Mouse (Mus musculus) heart, embryonic 10.5 days (tissue): ENCODE measurements around the gene Fis1. TPM values are rescaled to one million over a fixed set of nuclear protein-coding genes. Genes with fewer than 3 reads are reported as not detected.
A peak's percentile ranks its signal among the peaks of the same experiment; 100 is the strongest.

ENCODE experiments used
- DNase-seq: peaks from one replicate; pipeline ENCODE4 v3.0.0-alpha.2; 2017; ENCODE audit warnings: low spot score
- H3K27ac ChIP-seq: fragments of 300-500 bp; sonication (generic); 2 replicates; pipeline ENCODE4 v1.5.1; 2016; ENCODE audit warnings: mild to moderate bottlenecking
- H3K27me3 ChIP-seq: fragments of 300-500 bp; sonication (generic); 2 replicates; pipeline ENCODE4 v1.6.1; 2016; ENCODE audit warnings: mild to moderate bottlenecking; ENCODE audit not compliant: poor library complexity, insufficient read depth, severe bottlenecking
- H3K36me3 ChIP-seq: fragments of 300-500 bp; sonication (generic); 2 replicates; pipeline ENCODE4 v1.6.1; 2016; ENCODE audit warnings: mild to moderate bottlenecking, moderate library complexity
- H3K4me1 ChIP-seq: fragments of 300-500 bp; sonication (generic); 2 replicates; pipeline ENCODE4 v1.6.1; 2016; ENCODE audit warnings: mild to moderate bottlenecking
- H3K4me3 ChIP-seq: fragments of 300-500 bp; sonication (generic); 2 replicates; pipeline ENCODE4 v1.5.1; 2016; ENCODE audit warnings: mild to moderate bottlenecking, moderate library complexity
- H3K9me3 ChIP-seq: fragments of 300-500 bp; sonication (generic); 2 replicates; pipeline ENCODE4 v1.6.1; 2016; ENCODE audit warnings: mild to moderate bottlenecking, moderate library complexity
- WGBS: fragments of 180-500 bp; shearing (Covaris S2); methylation state at CpG from one replicate; pipeline ENCODE4 v1.1.7; 2016; 5-methylcytosine and 5-hydroxymethylcytosine counted together
- polyA plus RNA-seq: library from polyadenylated mRNA; unstranded; fragments of >200 nt; fragmentation: Nextera tagmentation; extraction: Ambion mirVana; gene quantifications from 2 replicates; pipeline ENCODE4 v1.2.1, GENCODE M21; 2016

Fis1 gene
- 265 and 272 TPM in 2 replicates for polyA plus RNA-seq

GRCm38 (mm10) chr5:136953015-136953414 is at the start of gene Fis1:
Gene Fis1 (plus strand): TSS chr5:136953275.
- Histone ChIP-seq H3K27me3 (no peaks in the 10 kb centered on the region), H3K27ac (peak within 1 kb of the TSS; percentile 86), H3K9me3 (no peaks in the 10 kb centered on the region), H3K4me3 (peak within 1 kb of the TSS; percentile 82), H3K36me3 (peaks cover 6% of the 10 kb centered on the region), H3K4me1 (peaks cover 7% of the 10 kb centered on the region)
- DNase-seq, result peak; percentile 99
- WGBS, result under 1% methylated on average over 23 of the region's 23 CpGs

GRCm38 (mm10) chr5:136904621-136905020 is 48.5 kb upstream of the Fis1 start:
- no peaks in the 10 kb centered on the region for H3K36me3 ChIP-seq
- H3K27me3 ChIP-seq, result no peaks in the 10 kb centered on the region
- no peak for DNase-seq
- H3K4me1 ChIP-seq, result peaks cover 20% of the 10 kb centered on the region
- no peaks in the 10 kb centered on the region for H3K9me3 ChIP-seq
- WGBS, result 56% methylated on average over 3 of the region's 3 CpGs
- no peak overlapping the region for H3K4me3 ChIP-seq
- no peak overlapping the region for H3K27ac ChIP-seq

- WGBS, result 45% methylated on average over 7 of the region's 7 CpGs
- H3K27ac ChIP-seq, result no peak overlapping the region
- no peak for DNase-seq
- H3K27me3 ChIP-seq, result no peaks in the 10 kb centered on the region
- no peaks in the 10 kb centered on the region for H3K36me3 ChIP-seq
- no peaks in the 10 kb centered on the region for H3K9me3 ChIP-seq
- H3K4me3 ChIP-seq, result no peak overlapping the region
- H3K4me1 ChIP-seq, result peaks cover 12% of the 10 kb centered on the region; the same call in 1 of the 2 replicates
These were observed 47.4 kb upstream of the Fis1 start for GRCm38 (mm10) chr5:136905630-136906029.

- no peaks in the 10 kb centered on the region for H3K27me3 ChIP-seq
- DNase-seq, result no peak
- peaks cover 16% of the 10 kb centered on the region for H3K36me3 ChIP-seq
- H3K27ac ChIP-seq, result peak overlapping the region; percentile 62
- WGBS, result 39% methylated on average over 9 of the region's 9 CpGs
- peak overlapping the region; percentile 85 for H3K4me3 ChIP-seq
- H3K4me1 ChIP-seq, result peaks cover 12% of the 10 kb centered on the region; the same call in 1 of the 2 replicates
- H3K9me3 ChIP-seq, result no peaks in the 10 kb centered on the region
These were observed 45.5 kb upstream of the Fis1 start for GRCm38 (mm10) chr5:136907587-136907986.

- Histone ChIP-seq H3K9me3 (no peaks in the 10 kb centered on the region), H3K27ac (peak within 1 kb of the TSS; percentile 62), H3K4me1 (peaks cover 12% of the 10 kb centered on the region; the same call in 1 of the 2 replicates), H3K4me3 (peak within 1 kb of the TSS; percentile 85), H3K27me3 (no peaks in the 10 kb centered on the region), H3K36me3 (peaks cover 22% of the 10 kb centered on the region)
- DNase-seq, result peak; percentile 94
- WGBS, result 10% methylated on average over 32 of the region's 32 CpGs
These were observed 44.9 kb upstream of the Fis1 start, which contains the start of gene Ift22 for GRCm38 (mm10) chr5:136907991-136908857. Gene Ift22 (plus strand): TSS chr5:136908150.

GRCm38 (mm10) chr5:136914183-136914582 is 38.9 kb upstream of the Fis1 start:
- Histone ChIP-seq H3K4me3 (no peak overlapping the region), H3K36me3 (peaks cover 29% of the 10 kb centered on the region), H3K9me3 (no peaks in the 10 kb centered on the region), H3K27me3 (no peaks in the 10 kb centered on the region), H3K27ac (no peak overlapping the region), H3K4me1 (no peaks in the 10 kb centered on the region; the same call in 1 of the 2 replicates)
- DNase-seq, result no peak
- 82% methylated on average over 3 of the region's 3 CpGs for WGBS

- 93% methylated on average over 8 of the region's 8 CpGs for WGBS
These were observed 35.3 kb upstream of the Fis1 start for GRCm38 (mm10) chr5:136917613-136918242.

GRCm38 (mm10) chr5:136918655-136919472 is 34.2 kb upstream of the Fis1 start:
- peak overlapping the region; percentile 86 for H3K27ac ChIP-seq
- H3K4me3 ChIP-seq, result peak overlapping the region; percentile 69
- WGBS, result 4% methylated on average over 38 of the region's 38 CpGs

More at GRCm38 (mm10) chr5:136917613-136918242, 35.3 kb upstream of the Fis1 start:
- H3K4me3 ChIP-seq, result no peak overlapping the region
- no peaks in the 10 kb centered on the region for H3K9me3 ChIP-seq
- no peak overlapping the region for H3K27ac ChIP-seq
- peaks cover 12% of the 10 kb centered on the region for H3K36me3 ChIP-seq
- H3K4me1 ChIP-seq, result peaks cover 6% of the 10 kb centered on the region
- DNase-seq, result no peak
- no peaks in the 10 kb centered on the region for H3K27me3 ChIP-seq

GRCm38 (mm10) chr5:136919546-136920301 is 33.4 kb upstream of the Fis1 start:
- 19% methylated on average over 18 of the region's 18 CpGs for WGBS
- Histone ChIP-seq H3K27me3 (no peaks in the 10 kb centered on the region), H3K27ac (peak overlapping the region; percentile 86), H3K4me1 (peaks cover 10% of the 10 kb centered on the region), H3K36me3 (0 out of 2 replicates have a peak, but pooled peaks cover 1% of the 10 kb centered on the region), H3K9me3 (no peaks in the 10 kb centered on the region), H3K4me3 (peak overlapping the region; percentile 69)
- no peak for DNase-seq

More at GRCm38 (mm10) chr5:136918655-136919472, 34.2 kb upstream of the Fis1 start:
- H3K27me3 ChIP-seq, result no peaks in the 10 kb centered on the region
- H3K4me1 ChIP-seq, result peaks cover 9% of the 10 kb centered on the region
- peak; percentile 94 for DNase-seq
- H3K36me3 ChIP-seq, result peaks cover under 1% of the 10 kb centered on the region; the same call in 1 of the 2 replicates
- no peaks in the 10 kb centered on the region for H3K9me3 ChIP-seq

- 85% methylated on average over 9 of the region's 9 CpGs for WGBS
- H3K27ac ChIP-seq, result no peak overlapping the region
- DNase-seq, result no peak
- no peaks in the 10 kb centered on the region for H3K9me3 ChIP-seq
- H3K4me1 ChIP-seq, result peaks cover 10% of the 10 kb centered on the region
- no peaks in the 10 kb centered on the region for H3K27me3 ChIP-seq
- 0 out of 2 replicates have a peak, but pooled peaks cover 5% of the 10 kb centered on the region for H3K36me3 ChIP-seq
- no peak overlapping the region for H3K4me3 ChIP-seq
These were observed 30.2 kb upstream of the Fis1 start for GRCm38 (mm10) chr5:136922830-136923229.

GRCm38 (mm10) chr5:136923751-136924478 is 29.2 kb upstream of the Fis1 start:
- DNase-seq, result no peak
- H3K27ac ChIP-seq, result 0 out of 2 replicates have a peak overlapping the region, but pooled peaks have one; percentile 23
- H3K27me3 ChIP-seq, result no peaks in the 10 kb centered on the region
- no peak overlapping the region for H3K4me3 ChIP-seq
- WGBS, result 50% methylated on average over 7 of the region's 7 CpGs
- peaks cover 10% of the 10 kb centered on the region for H3K4me1 ChIP-seq
- H3K36me3 ChIP-seq, result 0 out of 2 replicates have a peak, but pooled peaks cover 5% of the 10 kb centered on the region
- H3K9me3 ChIP-seq, result no peaks in the 10 kb centered on the region
